Mouse (Mus musculus): ENCODE measurements around the gene Fgf22. TPM values are rescaled to one million over a fixed set of nuclear protein-coding genes. Genes with fewer than 3 reads are reported as not detected.

The Fgf22 gene
- polyA plus RNA-seq, 1 experiment from 2014 or later = 3.4 TPM

DNA sequence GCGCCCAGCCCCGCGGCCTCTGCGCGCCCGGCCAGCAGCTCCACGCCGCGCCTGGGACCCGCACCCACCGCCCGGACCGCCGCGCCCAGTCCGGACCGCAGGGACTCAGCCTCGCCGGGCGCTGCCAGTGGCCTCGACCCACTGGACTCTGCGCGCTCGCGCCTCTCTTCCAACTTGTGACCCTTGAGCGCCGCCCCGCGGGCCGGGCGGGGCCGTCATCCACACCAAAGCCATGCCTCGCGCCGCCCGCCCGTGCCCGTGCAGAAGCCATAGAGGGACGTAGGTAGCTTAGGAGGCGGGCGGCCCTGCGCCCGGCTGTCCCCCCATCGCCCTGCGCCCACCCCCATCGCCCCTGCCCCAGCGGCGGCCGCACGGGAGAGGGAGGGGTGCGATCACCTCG, 19.5 kb upstream of the Fgf22 start:
- Histone ChIP-seq H3K4me3 (replicated peaks) (no peak overlapping the region), H3K4me1 (peaks cover 9% of the 10 kb centered on the region; the same call in 1 of the 2 replicates), H3K4me2 (0 out of 2 replicates have a peak overlapping the region, but pooled peaks have one; percentile 0), H3K27ac (replicated peaks) (no peak overlapping the region), H3K9me3 (replicated peaks) (peaks cover 25% of the 10 kb centered on the region), H3K36me3 (peaks cover 96% of the 10 kb centered on the region), H3K9ac (replicated peaks) (no peak overlapping the region), H3K27me3 (replicated peaks) (peaks cover 7% of the 10 kb centered on the region; the same call in 1 of the 2 replicates)
- WGBS = 33% methylated on average over 42 of the region's 52 CpGs
- ATAC-seq (ENCODE audit: low FRiP score) = no peak

DNA sequence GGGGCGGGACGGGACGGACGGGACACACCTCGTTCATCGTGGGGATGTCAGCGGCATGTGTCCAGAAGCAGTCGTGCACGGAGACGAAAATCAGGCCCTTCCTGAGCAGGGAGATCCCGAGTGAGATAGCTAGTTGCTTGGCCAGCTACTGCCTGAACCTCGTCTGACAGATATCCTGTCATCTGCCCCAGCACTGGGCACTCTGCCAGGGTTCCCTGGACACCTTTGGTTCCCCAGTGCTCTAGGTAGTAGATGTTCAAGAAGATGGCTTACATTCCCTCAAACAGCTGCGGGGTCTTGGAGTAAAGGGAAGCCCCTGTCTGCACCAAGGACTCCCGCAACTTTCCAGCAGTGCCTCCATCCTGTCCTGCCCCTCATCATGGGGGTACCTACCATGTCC, 18.2 kb upstream of the Fgf22 start:
- Histone ChIP-seq H3K4me1 (peaks cover 9% of the 10 kb centered on the region; the same call in 1 of the 2 replicates), H3K36me3 (peaks cover 98% of the 10 kb centered on the region), H3K9me3 (replicated peaks) (peaks cover 25% of the 10 kb centered on the region), H3K9ac (replicated peaks) (no peak overlapping the region), H3K27ac (replicated peaks) (no peak overlapping the region), H3K27me3 (replicated peaks) (peaks cover 7% of the 10 kb centered on the region; the same call in 1 of the 2 replicates), H3K4me2 (no peak overlapping the region), H3K4me3 (replicated peaks) (no peak overlapping the region)
- 87% methylated on average over 12 of the region's 14 CpGs for WGBS
- no peak for ATAC-seq (ENCODE audit: low FRiP score)

- 85% methylated on average over 10 of the region's 10 CpGs for WGBS
- Histone ChIP-seq H3K36me3 (peaks cover 96% of the 10 kb centered on the region), H3K27ac (replicated peaks) (no peak overlapping the region), H3K9me3 (replicated peaks) (peaks cover 25% of the 10 kb centered on the region), H3K9ac (replicated peaks) (no peak overlapping the region), H3K4me2 (no peak overlapping the region), H3K27me3 (replicated peaks) (peaks cover 7% of the 10 kb centered on the region; the same call in 1 of the 2 replicates), H3K4me1 (peaks cover 9% of the 10 kb centered on the region; the same call in 1 of the 2 replicates), H3K4me3 (replicated peaks) (no peak overlapping the region)
- no peak for ATAC-seq (ENCODE audit: low FRiP score)
These were observed 16.6 kb upstream of the Fgf22 start for GRCm38 (mm10) chr10:79738259-79738658.

- no peak for ATAC-seq (ENCODE audit: low FRiP score)
- Histone ChIP-seq H3K27me3 (replicated peaks) (peaks cover 7% of the 10 kb centered on the region; the same call in 1 of the 2 replicates), H3K4me3 (replicated peaks) (no peak overlapping the region), H3K36me3 (peaks cover 97% of the 10 kb centered on the region), H3K4me1 (peaks cover 9% of the 10 kb centered on the region; the same call in 1 of the 2 replicates), H3K27ac (replicated peaks) (no peak overlapping the region), H3K9ac (replicated peaks) (no peak overlapping the region), H3K9me3 (replicated peaks) (peaks cover 25% of the 10 kb centered on the region), H3K4me2 (no peak overlapping the region)
- 96% methylated on average over 28 of the region's 28 CpGs for WGBS
These were observed 15.6 kb upstream of the Fgf22 start for GRCm38 (mm10) chr10:79739234-79739633.

DNA sequence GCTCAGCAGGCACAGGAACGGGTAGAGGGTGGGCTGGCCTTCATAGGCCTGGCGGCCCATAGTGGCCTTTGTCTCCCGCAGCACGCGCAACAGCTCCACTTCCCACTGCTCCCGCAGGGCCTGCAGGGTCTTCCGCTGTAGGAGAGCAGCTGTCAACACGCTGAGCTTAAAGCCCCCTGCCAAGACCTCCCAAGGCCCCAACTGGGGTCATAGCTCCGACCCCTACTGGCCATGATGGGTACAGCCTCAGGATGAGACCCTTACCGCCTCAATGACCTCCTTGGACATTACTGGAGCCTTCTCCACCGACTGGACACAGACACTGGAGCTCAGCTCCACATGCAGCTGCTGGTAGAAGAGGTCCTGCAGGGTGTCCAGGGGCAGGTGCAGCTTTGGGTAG, 14.0 kb upstream of the Fgf22 start:
- ATAC-seq (ENCODE audit: low FRiP score) = no peak
- no peak overlapping the region for H3K4me2 ChIP-seq
- H3K9ac ChIP-seq (replicated peaks) = no peak overlapping the region
- no peak overlapping the region for H3K4me3 ChIP-seq (replicated peaks)
- peaks cover 85% of the 10 kb centered on the region for H3K36me3 ChIP-seq
- peaks cover 25% of the 10 kb centered on the region for H3K9me3 ChIP-seq (replicated peaks)
- no peak overlapping the region for H3K27ac ChIP-seq (replicated peaks)
- H3K27me3 ChIP-seq (replicated peaks) = peaks cover 2% of the 10 kb centered on the region; the same call in 1 of the 2 replicates
- 54% methylated on average over 11 of the region's 11 CpGs for WGBS
- H3K4me1 ChIP-seq = peaks cover 12% of the 10 kb centered on the region

- H3K4me2 ChIP-seq = no peak overlapping the region
- peaks cover 19% of the 10 kb centered on the region for H3K4me1 ChIP-seq
- ATAC-seq (ENCODE audit: low FRiP score) = no peak
- H3K27me3 ChIP-seq (replicated peaks) = no peaks in the 10 kb centered on the region
- H3K27ac ChIP-seq (replicated peaks) = no peak overlapping the region
- H3K9ac ChIP-seq (replicated peaks) = no peak overlapping the region
- no peak overlapping the region for H3K4me3 ChIP-seq (replicated peaks)
- 93% methylated on average over 11 of the region's 11 CpGs for WGBS
- peaks cover 21% of the 10 kb centered on the region for H3K9me3 ChIP-seq (replicated peaks)
- H3K36me3 ChIP-seq = peaks cover 62% of the 10 kb centered on the region
These were observed 11.7 kb upstream of the Fgf22 start for GRCm38 (mm10) chr10:79743161-79743560.

- Histone ChIP-seq H3K4me2 (no peak overlapping the region), H3K9ac (replicated peaks) (no peak overlapping the region), H3K9me3 (replicated peaks) (peaks cover 14% of the 10 kb centered on the region), H3K27me3 (replicated peaks) (no peaks in the 10 kb centered on the region), H3K4me1 (peaks cover 19% of the 10 kb centered on the region), H3K27ac (replicated peaks) (no peak overlapping the region), H3K4me3 (replicated peaks) (no peak overlapping the region), H3K36me3 (peaks cover 55% of the 10 kb centered on the region)
- no peak for ATAC-seq (ENCODE audit: low FRiP score)
- 96% methylated on average over 15 of the region's 15 CpGs for WGBS
These were observed 11.1 kb upstream of the Fgf22 start for GRCm38 (mm10) chr10:79743650-79744365.

- 97% methylated on average over 3 of the region's 3 CpGs for WGBS
These were observed 9.5 kb upstream of the Fgf22 start for GRCm38 (mm10) chr10:79745411-79745810.

DNA sequence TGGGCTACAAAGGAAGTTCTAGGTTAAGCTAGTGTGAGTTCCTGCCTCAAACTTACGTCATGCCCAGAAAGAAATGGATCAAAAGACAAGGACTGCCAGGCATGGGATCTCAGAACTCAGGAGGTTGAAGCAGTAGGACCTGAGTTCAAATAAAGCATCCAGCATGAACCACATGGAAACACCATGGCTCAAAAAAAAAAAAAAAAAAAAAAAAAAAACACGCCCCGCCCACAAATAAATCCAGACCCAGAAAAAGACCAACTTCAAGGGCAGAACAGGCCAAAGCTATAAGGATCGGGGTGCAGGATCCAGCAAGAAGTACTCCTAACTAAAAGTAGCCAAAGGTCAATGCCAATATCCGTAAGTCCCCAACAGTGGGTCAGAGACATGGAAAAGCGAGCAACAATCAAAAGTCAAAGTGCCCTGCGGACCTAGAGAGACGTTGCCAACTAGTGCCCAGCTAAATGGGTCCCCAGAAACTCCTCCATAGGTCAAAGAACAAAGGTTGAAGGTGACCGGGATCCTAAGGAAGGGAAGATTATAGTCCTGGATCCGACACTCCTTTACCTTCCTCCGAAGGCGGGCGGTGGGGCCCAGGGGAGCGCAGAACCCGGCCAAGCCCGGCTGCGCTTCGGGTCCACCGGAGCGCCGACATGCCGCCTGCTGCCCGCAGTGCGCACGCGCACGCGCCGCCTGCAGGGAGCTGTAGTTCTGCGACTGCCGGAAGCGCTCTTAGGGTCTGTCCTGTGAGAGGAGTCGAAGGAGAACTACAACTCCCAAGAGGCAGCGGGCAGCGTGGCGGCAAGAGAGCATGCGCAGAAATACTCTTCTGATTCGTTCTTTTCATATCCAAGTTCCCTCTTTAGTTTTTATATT, 8.7 kb upstream of the Fgf22 start, which contains the start of gene Polrmt:
Gene Polrmt (minus strand): TSS at position 684 of the 876 bp plus-strand sequence.
- ATAC-seq (ENCODE audit: low FRiP score) = peak; percentile 94
- no peaks in the 10 kb centered on the region for H3K27me3 ChIP-seq (replicated peaks)
- H3K36me3 ChIP-seq = peaks cover 32% of the 10 kb centered on the region
- no peaks in the 10 kb centered on the region for H3K9me3 ChIP-seq (replicated peaks)
- H3K4me2 ChIP-seq = peak within 1 kb of the TSS; percentile 73
- peak within 1 kb of the TSS; percentile 41; the same call in 1 of the 2 replicates for H3K27ac ChIP-seq (replicated peaks)
- WGBS = 4% methylated on average over 38 of the region's 38 CpGs
- peaks cover 19% of the 10 kb centered on the region for H3K4me1 ChIP-seq
- H3K4me3 ChIP-seq (replicated peaks) = peak within 1 kb of the TSS; percentile 70
- peak within 1 kb of the TSS; percentile 55 for H3K9ac ChIP-seq (replicated peaks)

More at GRCm38 (mm10) chr10:79745411-79745810, 9.5 kb upstream of the Fgf22 start:
- Histone ChIP-seq H3K27me3 (replicated peaks) (no peaks in the 10 kb centered on the region), H3K4me2 (peak overlapping the region; percentile 73), H3K9me3 (replicated peaks) (no peaks in the 10 kb centered on the region; the same call in 1 of the 2 replicates), H3K9ac (replicated peaks) (no peak overlapping the region), H3K27ac (replicated peaks) (no peak overlapping the region), H3K36me3 (peaks cover 39% of the 10 kb centered on the region), H3K4me3 (replicated peaks) (peak overlapping the region; percentile 70), H3K4me1 (peaks cover 19% of the 10 kb centered on the region)
- no peak for ATAC-seq (ENCODE audit: low FRiP score)

DNA sequence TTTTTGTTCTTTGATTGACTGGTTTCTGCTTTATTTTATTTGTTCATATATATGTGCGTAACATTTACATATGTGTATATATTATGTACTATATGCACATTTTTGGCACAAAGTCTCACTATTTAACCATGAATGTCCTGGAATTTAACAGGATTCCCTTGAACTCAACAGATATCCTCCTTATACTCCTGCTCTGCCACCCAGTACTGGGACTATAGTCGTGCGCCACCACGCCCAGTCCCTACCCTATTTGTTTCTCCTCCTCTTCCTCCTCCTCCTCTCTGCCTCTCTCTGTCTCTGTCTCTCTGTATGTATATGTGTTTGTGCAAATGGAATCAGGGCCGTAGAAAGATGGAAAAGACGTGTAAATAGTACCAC, 8.1 kb upstream of the Fgf22 start:
- peak overlapping the region; percentile 70 for H3K4me3 ChIP-seq (replicated peaks)
- 0 out of 2 replicates have a peak overlapping the region, but pooled peaks have one; percentile 41 for H3K27ac ChIP-seq (replicated peaks)
- peak; percentile 54 for ATAC-seq (ENCODE audit: low FRiP score)
- peaks cover 19% of the 10 kb centered on the region for H3K4me1 ChIP-seq
- H3K27me3 ChIP-seq (replicated peaks) = no peaks in the 10 kb centered on the region
- H3K4me2 ChIP-seq = peak overlapping the region; percentile 73
- WGBS = 28% methylated on average over 6 of the region's 6 CpGs
- no peaks in the 10 kb centered on the region for H3K9me3 ChIP-seq (replicated peaks)
- peaks cover 26% of the 10 kb centered on the region for H3K36me3 ChIP-seq
- H3K9ac ChIP-seq (replicated peaks) = peak overlapping the region; percentile 42; the same call in 1 of the 2 replicates

DNA sequence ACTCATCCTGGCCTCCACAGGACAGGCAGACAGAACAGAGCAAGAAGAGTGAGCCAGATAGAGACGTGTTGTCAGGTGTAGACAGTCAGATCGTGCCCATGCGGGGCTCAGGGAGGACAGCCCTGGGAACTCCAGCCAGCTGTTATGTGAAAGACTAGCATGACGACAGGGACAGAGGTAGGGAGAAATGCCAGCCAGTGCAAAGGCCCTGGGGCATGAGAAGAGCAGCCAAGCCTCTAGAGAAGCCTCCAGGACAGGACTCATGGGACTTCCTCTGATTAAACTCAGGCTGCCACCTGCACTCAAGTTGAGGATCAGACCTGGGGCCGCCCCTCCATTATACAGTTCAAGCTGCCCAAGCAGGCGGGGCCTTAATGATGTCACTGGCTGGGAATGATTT, 6.4 kb upstream of the Fgf22 start:
- H3K9me3 ChIP-seq (replicated peaks) = no peaks in the 10 kb centered on the region
- no peaks in the 10 kb centered on the region for H3K27me3 ChIP-seq (replicated peaks)
- H3K36me3 ChIP-seq = peaks cover 10% of the 10 kb centered on the region
- ATAC-seq (ENCODE audit: low FRiP score) = no peak
- no peak overlapping the region for H3K4me2 ChIP-seq
- H3K27ac ChIP-seq (replicated peaks) = no peak overlapping the region
- no peak overlapping the region for H3K4me3 ChIP-seq (replicated peaks)
- H3K9ac ChIP-seq (replicated peaks) = no peak overlapping the region
- 76% methylated on average over 6 of the region's 6 CpGs for WGBS
- peaks cover 19% of the 10 kb centered on the region for H3K4me1 ChIP-seq

All from neural tube, embryonic 15.5 days (tissue).